Mouse (Mus musculus): ENCODE results near the gene Olfr748. TPM values are rescaled to one million over a fixed set of nuclear protein-coding genes. Genes with fewer than 3 reads are reported as not detected.
"Not testable (repeated sequence)": the region's sequence is repeated elsewhere in the genome, so short reads cannot be mapped to it uniquely, and the experiment has no call there.

Olfr748 gene
- total RNA-seq (2014; rRNA removed) (not detected in 2 replicates), polyA plus RNA-seq (2015; fragmentation: Nextera tagmentation; extraction: Ambion mirVana) (not detected in 2 replicates)

DNA sequence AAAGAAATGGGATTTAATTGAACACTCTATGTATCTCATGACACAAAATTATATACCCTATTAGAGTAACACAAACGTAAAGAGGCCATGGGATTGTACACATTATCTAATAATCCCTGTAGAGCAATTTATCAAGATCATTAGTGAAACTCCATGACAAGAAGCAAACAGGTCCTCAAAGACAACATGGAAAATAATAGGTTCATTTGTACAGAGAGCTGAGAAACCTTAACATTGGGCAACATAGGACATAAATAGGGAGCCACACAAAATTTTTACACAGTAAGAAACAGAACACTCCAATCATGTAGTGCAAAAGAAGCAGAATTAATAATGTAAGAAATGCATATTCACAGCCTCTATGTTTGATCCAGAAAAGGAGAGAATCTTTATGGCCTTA is at the start of gene Olfr748:
Gene Olfr748, plus strand, starts transcription at position 301 of the 400 bp plus-strand sequence.
- no peaks in the 10 kb centered on the region for H3K4me1 ChIP-seq (ENCODE audit: insufficient read depth, low read length)
- no peak within 1 kb of the TSS for H3K4me3 ChIP-seq (ENCODE audit: low read length)
- H3K9me3 ChIP-seq (ENCODE audit: low read length) = no peaks in the 10 kb centered on the region
- no peaks in the 10 kb centered on the region for H3K36me3 ChIP-seq (ENCODE audit: insufficient read depth, low read length)
- no peaks in the 10 kb centered on the region for H3K27me3 ChIP-seq (ENCODE audit: insufficient read depth, low read length)
- H3K9ac ChIP-seq (replicated peaks; ENCODE audit: low read length) = no peak within 1 kb of the TSS
- no peak for DNase-seq (ENCODE audit: low spot score)
- TF ChIP-seq CTCF (IDR thresholded peaks at IDR 0.05; ENCODE audit: low read depth) = no peak
- 77% methylated on average over 1 of the region's 1 CpGs for WGBS
- no peak for ATAC-seq
- no peak within 1 kb of the TSS for H3K27ac ChIP-seq
- H3K4me2 ChIP-seq (ENCODE audit: low read depth, low read length) = no peak within 1 kb of the TSS

DNA sequence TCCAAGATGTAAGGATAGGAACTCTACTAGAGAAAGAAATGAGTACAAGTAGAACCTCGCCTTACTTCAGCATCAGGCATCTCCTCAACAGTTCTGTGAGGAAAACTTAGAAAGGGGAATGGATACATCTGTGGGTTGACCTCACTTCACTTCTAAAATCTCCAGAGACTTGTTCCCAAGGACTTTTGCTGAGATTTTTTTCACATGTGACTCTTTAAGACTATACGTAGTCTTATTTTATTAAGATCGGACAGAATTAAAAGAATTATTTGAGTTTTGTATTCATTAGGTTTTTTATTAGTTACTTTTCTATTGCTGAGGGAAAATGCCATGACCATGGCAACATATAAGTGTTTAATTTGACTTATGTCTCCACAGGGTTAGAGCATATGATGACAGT is 14.1 kb upstream of the Olfr748 start, which contains the start of gene Olfr747:
Gene Olfr747, minus strand, starts transcription at position 101 of the 400 bp plus-strand sequence.
- Histone ChIP-seq H3K36me3 (ENCODE audit: insufficient read depth, low read length) (no peaks in the 10 kb centered on the region), H3K4me1 (ENCODE audit: insufficient read depth, low read length) (no peaks in the 10 kb centered on the region), H3K4me3 (ENCODE audit: low read length) (no peak within 1 kb of the TSS), H3K9ac (replicated peaks; ENCODE audit: low read length) (no peak within 1 kb of the TSS), H3K9me3 (ENCODE audit: low read length) (no peaks in the 10 kb centered on the region), H3K4me2 (ENCODE audit: low read depth, low read length) (no peak within 1 kb of the TSS), H3K27ac (no peak within 1 kb of the TSS), H3K27me3 (ENCODE audit: insufficient read depth, low read length) (no peaks in the 10 kb centered on the region)
- no peak for TF ChIP-seq CTCF (IDR thresholded peaks at IDR 0.05; ENCODE audit: low read depth)
- 86% methylated on average over 3 of the region's 3 CpGs for WGBS
- no peak for ATAC-seq
- DNase-seq (ENCODE audit: low spot score) = no peak

DNA sequence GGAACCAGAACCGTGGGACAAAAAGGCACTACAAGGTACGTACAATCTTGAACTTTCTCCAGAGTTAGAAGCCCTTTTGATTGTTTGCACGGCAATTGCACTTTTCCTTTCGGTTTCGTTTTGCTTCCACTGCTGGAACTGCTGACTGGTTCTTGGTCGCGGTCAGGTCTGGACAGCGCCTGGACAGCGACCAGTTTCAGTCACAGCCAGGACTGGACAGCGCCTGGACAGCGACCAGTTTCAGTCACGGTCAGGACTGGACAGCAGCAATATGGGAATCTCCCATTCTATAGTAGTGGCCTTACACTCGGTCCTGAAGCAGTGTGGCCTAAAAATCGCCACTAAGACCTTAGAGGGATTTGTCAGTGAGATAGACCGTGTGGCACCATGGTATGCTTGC is 12.7 kb downstream of the Olfr748 start:
- not testable (repeated sequence) for H3K27ac ChIP-seq; H3K4me2 ChIP-seq (ENCODE audit: low read depth, low read length); ATAC-seq; H3K9ac ChIP-seq (replicated peaks; ENCODE audit: low read length); DNase-seq (ENCODE audit: low spot score); H3K36me3 ChIP-seq (ENCODE audit: insufficient read depth, low read length); H3K4me3 ChIP-seq (ENCODE audit: low read length); H3K4me1 ChIP-seq (ENCODE audit: insufficient read depth, low read length); H3K27me3 ChIP-seq (ENCODE audit: insufficient read depth, low read length); H3K9me3 ChIP-seq (ENCODE audit: low read length)
- 92% methylated on average over 15 of the region's 15 CpGs for WGBS

DNA sequence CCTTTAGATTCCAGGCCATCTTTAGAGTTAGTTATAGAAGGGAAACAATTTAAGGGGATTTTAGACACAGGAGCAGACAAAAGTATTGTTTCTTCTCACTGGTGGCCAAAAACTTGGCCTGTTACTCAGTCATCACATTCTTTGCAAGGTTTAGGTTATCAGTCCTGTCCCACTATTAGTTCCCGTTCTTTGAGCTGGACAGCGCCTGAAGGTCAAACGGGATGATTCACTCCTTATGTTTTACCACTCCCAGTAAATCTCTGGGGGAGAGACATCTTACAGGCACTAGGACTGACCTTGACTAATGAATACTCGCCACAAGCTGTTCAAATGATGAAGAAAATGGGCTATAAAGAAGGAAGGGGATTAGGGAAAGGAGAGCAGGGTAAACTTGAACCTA is 15.2 kb downstream of the Olfr748 start:
- 92% methylated on average over 3 of the region's 4 CpGs for WGBS
- not testable (repeated sequence) for H3K27me3 ChIP-seq (ENCODE audit: insufficient read depth, low read length); H3K4me1 ChIP-seq (ENCODE audit: insufficient read depth, low read length); ATAC-seq; H3K9me3 ChIP-seq (ENCODE audit: low read length); DNase-seq (ENCODE audit: low spot score); H3K9ac ChIP-seq (replicated peaks; ENCODE audit: low read length); H3K36me3 ChIP-seq (ENCODE audit: insufficient read depth, low read length); H3K4me2 ChIP-seq (ENCODE audit: low read depth, low read length); H3K4me3 ChIP-seq (ENCODE audit: low read length); H3K27ac ChIP-seq

DNA sequence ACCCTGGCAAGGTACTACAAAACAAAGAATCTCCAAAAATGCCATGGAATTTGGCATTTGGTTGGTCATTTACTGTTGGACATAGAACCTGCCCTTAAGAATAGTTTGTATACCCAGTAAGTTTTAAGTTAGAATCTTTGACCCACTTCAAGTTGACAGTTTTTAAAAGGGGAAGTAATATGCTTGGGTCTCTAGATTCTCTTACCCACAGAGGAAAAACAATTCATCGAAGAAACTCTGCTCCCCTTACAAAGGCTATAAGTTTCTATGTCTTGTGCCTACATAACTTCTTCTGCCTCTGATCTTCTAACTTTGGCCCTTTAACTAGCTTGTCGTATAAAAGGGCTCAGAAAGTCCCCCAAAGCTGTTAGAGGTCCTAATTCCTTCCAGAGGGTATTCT is 33.2 kb downstream of the Olfr748 start:
- H3K9me3 ChIP-seq (ENCODE audit: low read length) = no peaks in the 10 kb centered on the region
- H3K9ac ChIP-seq (replicated peaks; ENCODE audit: low read length) = no peak overlapping the region
- 77% methylated on average over 2 of the region's 2 CpGs for WGBS
- DNase-seq (ENCODE audit: low spot score) (no peak), ATAC-seq (no peak)
- H3K27ac ChIP-seq = no peak overlapping the region
- no peak for TF ChIP-seq CTCF (IDR thresholded peaks at IDR 0.05; ENCODE audit: low read depth)
- no peak overlapping the region for H3K4me3 ChIP-seq (ENCODE audit: low read length)
- no peak overlapping the region for H3K4me2 ChIP-seq (ENCODE audit: low read depth, low read length)
- no peaks in the 10 kb centered on the region for H3K4me1 ChIP-seq (ENCODE audit: insufficient read depth, low read length)
- no peaks in the 10 kb centered on the region for H3K27me3 ChIP-seq (ENCODE audit: insufficient read depth, low read length)
- no peaks in the 10 kb centered on the region for H3K36me3 ChIP-seq (ENCODE audit: insufficient read depth, low read length)

DNA sequence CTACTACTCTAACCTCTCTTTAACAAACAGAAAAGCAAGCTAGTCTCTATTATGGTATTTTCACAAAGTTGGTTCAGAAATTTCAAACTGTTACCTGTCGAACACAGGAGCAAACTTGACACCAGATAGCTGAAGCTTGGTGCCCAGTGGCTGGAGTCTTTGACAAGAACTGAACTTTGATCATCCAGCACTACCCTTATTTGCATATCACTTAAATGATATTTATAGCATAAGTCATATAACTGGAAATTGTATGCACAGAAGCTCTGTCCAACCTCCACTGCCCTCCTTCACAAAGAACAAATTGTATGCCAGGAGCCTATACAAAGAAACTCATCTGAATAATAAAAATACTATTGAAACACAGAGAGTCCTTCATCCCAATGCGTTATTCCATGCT is 34.4 kb downstream of the Olfr748 start:
- ATAC-seq = no peak
- TF ChIP-seq CTCF (IDR thresholded peaks at IDR 0.05; ENCODE audit: low read depth) = no peak
- Histone ChIP-seq H3K4me2 (ENCODE audit: low read depth, low read length) (no peak overlapping the region), H3K27me3 (ENCODE audit: insufficient read depth, low read length) (no peaks in the 10 kb centered on the region), H3K4me1 (ENCODE audit: insufficient read depth, low read length) (no peaks in the 10 kb centered on the region), H3K27ac (no peak overlapping the region), H3K9me3 (ENCODE audit: low read length) (no peaks in the 10 kb centered on the region), H3K36me3 (ENCODE audit: insufficient read depth, low read length) (no peaks in the 10 kb centered on the region), H3K4me3 (ENCODE audit: low read length) (no peak overlapping the region), H3K9ac (replicated peaks; ENCODE audit: low read length) (no peak overlapping the region)
- no peak for DNase-seq (ENCODE audit: low spot score)
- WGBS = 80% methylated on average over 2 of the region's 2 CpGs

DNA sequence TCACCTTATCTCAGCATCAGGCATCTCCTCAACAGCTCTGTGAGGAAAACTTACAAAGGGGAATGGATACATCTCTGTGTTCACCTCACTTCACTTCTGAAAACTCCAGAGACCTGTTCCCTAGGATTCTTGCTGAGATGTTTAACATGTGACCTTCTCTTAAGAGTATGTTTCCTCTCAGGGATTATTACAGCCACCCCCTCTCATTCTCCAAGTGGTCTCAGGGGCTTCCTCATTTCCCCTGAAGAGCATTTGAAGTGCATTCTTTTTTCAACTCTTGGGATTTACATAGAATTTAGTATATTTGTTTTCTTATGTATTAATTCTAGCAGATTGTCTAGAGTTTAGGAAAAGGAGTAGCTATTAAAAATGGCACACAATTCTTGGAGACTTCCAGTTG is 37.8 kb downstream of the Olfr748 start, which contains the start of gene Olfr749:
Gene Olfr749, minus strand, starts transcription at position 101 of the 400 bp plus-strand sequence.
- H3K9me3 ChIP-seq (ENCODE audit: low read length) = no peaks in the 10 kb centered on the region
- H3K36me3 ChIP-seq (ENCODE audit: insufficient read depth, low read length) = no peaks in the 10 kb centered on the region
- no peak within 1 kb of the TSS for H3K9ac ChIP-seq (replicated peaks; ENCODE audit: low read length)
- H3K4me3 ChIP-seq (ENCODE audit: low read length) = no peak within 1 kb of the TSS
- DNase-seq (ENCODE audit: low spot score) = no peak
- no peak within 1 kb of the TSS for H3K4me2 ChIP-seq (ENCODE audit: low read depth, low read length)
- H3K27me3 ChIP-seq (ENCODE audit: insufficient read depth, low read length) = no peaks in the 10 kb centered on the region
- no peak for ATAC-seq
- H3K4me1 ChIP-seq (ENCODE audit: insufficient read depth, low read length) = no peaks in the 10 kb centered on the region
- no peak within 1 kb of the TSS for H3K27ac ChIP-seq
- TF ChIP-seq CTCF (IDR thresholded peaks at IDR 0.05; ENCODE audit: low read depth) = no peak
